Mouse (Mus musculus) E14TG2a.4 (cell line): ENCODE data around the gene Ccni.

ENCODE experiments used
- CTCF ChIP-seq: conservative IDR thresholded peaks from 2 replicates; pipeline ENCODE4 v1.5.1; 2014; ENCODE audit warnings: low read length
- NANOG ChIP-seq: IDR thresholded peaks from 2 replicates; pipeline ENCODE4 v1.6.1; 2014; ENCODE audit warnings: borderline replicate concordance, low read length, mixed read lengths

DNA sequence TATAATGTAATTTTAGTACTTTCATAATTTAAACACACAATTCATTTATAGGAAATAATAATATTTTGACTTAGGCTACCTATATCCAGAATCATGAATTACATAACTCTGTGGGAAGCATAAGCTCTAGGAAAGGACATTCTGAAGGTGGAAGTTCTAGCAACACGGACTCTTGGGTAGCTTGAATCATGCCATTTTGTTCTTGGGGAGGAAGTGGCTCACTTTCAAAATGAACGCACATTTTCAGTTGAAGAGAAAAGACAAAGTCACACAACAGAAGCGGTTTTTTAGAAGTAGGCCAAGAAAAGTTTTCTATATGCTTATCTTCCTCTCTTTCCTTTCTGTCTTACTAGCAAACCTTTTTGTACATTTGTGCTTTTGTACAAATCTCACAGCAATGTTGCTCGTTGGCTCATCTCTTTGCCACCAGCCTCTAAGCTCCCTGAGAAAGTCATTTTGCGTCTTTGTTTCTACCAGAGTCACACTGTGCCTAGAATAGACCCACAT lies 49.5 kb upstream of the Ccni start:
- TF ChIP-seq CTCF (no peak), NANOG (no peak)
